ENCODE assay signal across 13 mouse cellular contexts in the genomic region with DNA sequence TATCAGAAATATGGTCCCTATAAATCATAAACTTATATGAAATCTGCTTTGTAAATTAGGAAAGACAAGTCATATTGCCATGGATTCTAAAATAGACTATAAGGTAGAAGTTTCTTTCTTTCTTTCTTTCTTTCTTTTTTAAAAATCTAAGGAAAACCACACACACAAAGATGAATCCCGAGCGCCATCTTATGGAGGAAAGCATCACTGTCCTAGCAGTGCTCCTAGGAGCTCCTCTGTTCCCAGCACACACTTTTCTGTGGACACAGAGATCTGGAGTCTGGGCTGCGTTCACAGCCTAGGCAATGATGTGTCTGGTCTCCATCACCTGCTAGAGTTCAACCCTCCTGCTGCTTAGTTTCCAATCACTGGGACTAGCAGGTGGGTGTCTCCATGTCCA.
DNase-seq lines count a peak whose midpoint lies in the region; ATAC-seq and TF ChIP-seq lines count a peak whose summit lies in the region.
"Had no signal": no experiment of that assay in that cellular context is flagged by ENCODE, and none has a peak within 500 bp of the region (broad histone marks: within the 10 kb centered on the region; RNA-seq: fewer than 3 reads in every experiment).

No protein-coding gene starts in this region.

- no peaks in the 10 kb centered on the region for H3K27me3 ChIP-seq in hindbrain, postnatal 0 days (ENCODE audit: insufficient read depth, low read length)
- no peaks in the 10 kb centered on the region for H3K27me3 ChIP-seq in hindbrain, embryonic 12.5 days
- no peaks in the 10 kb centered on the region for H3K27me3 ChIP-seq in stomach, postnatal 0 days (ENCODE audit: control insufficient read depth, insufficient read depth, low read length)
- no peaks in the 10 kb centered on the region for H3K27me3 ChIP-seq in thymus, adult 2 months (ENCODE audit: control insufficient read depth, insufficient read depth, low read length)

- TF ChIP-seq CTCF in hindbrain, postnatal 0 days (IDR thresholded peaks at IDR 0.05; ENCODE audit: low read depth) = peak; percentile 54
- TF ChIP-seq CTCF in stomach, postnatal 0 days (IDR thresholded peaks at IDR 0.05; ENCODE audit: low read depth) = peak; percentile 55
- TF ChIP-seq CTCF in thymus, adult 2 months (IDR thresholded peaks at IDR 0.05; ENCODE audit: borderline replicate concordance, control insufficient read depth, extremely low read depth, insufficient read depth, low read length, poor library complexity) = no peak

- H3K4me2 ChIP-seq in hindbrain, postnatal 0 days (ENCODE audit: low read depth, low read length) = no peak overlapping the region
- no peak overlapping the region for H3K4me2 ChIP-seq in hindbrain, embryonic 12.5 days (replicated peaks)
- H3K4me2 ChIP-seq in stomach, postnatal 0 days (replicated peaks; ENCODE audit: low read depth) = no peak overlapping the region
- H3K4me2 ChIP-seq: heart, embryonic 11.5 days had no signal

- no peak overlapping the region for H3K27ac ChIP-seq in hindbrain, postnatal 0 days
- H3K27ac ChIP-seq in hindbrain, embryonic 12.5 days = no peak overlapping the region
- H3K27ac ChIP-seq in stomach, postnatal 0 days (replicated peaks) = no peak overlapping the region
- no peak overlapping the region for H3K27ac ChIP-seq in thymus, adult 2 months (ENCODE audit: control insufficient read depth, insufficient read depth, low read length)

- DNase-seq in hindbrain, postnatal 0 days (ENCODE audit: low spot score) = peak; percentile 66
- DNase-seq in retina, embryonic 14.5 days (ENCODE audit: low spot score) = peak; percentile 15
- no peak for DNase-seq in retina, postnatal 1 day
- peak; percentile 26 for DNase-seq in embryo, embryonic 9.5 days (ENCODE audit: extremely low spot score)
- DNase-seq in stomach, postnatal 0 days (ENCODE audit: low spot score) = no peak
- no peak for DNase-seq in thymus, adult 2 months
- no peak for DNase-seq in lung, postnatal 4 days
- DNase-seq: liver; thymus, postnatal 4 days had no signal

- no peaks in the 10 kb centered on the region for H3K36me3 ChIP-seq in hindbrain, postnatal 0 days (ENCODE audit: insufficient read depth, low read length)
- no peaks in the 10 kb centered on the region for H3K36me3 ChIP-seq in hindbrain, embryonic 12.5 days
- no peaks in the 10 kb centered on the region for H3K36me3 ChIP-seq in stomach, postnatal 0 days (ENCODE audit: control insufficient read depth, insufficient read depth, low read length)
- no peaks in the 10 kb centered on the region for H3K36me3 ChIP-seq in thymus, adult 2 months (ENCODE audit: control insufficient read depth, insufficient read depth, low read length)

- no peak overlapping the region for H3K9ac ChIP-seq in hindbrain, postnatal 0 days (replicated peaks; ENCODE audit: low read length)
- no peak overlapping the region for H3K9ac ChIP-seq in hindbrain, embryonic 12.5 days
- no peak overlapping the region for H3K9ac ChIP-seq in stomach, postnatal 0 days (ENCODE audit: low read length)

- WGBS in hindbrain, postnatal 0 days = 29% methylated on average over 3 of the region's 3 CpGs
- 28% methylated on average over 3 of the region's 3 CpGs for WGBS in hindbrain, embryonic 12.5 days
- WGBS in stomach, postnatal 0 days = 38% methylated on average over 3 of the region's 3 CpGs
- 62% methylated on average over 3 of the region's 3 CpGs for WGBS in thymus, adult 2 months

- no peak for ATAC-seq in hindbrain, postnatal 0 days
- ATAC-seq in hindbrain, embryonic 12.5 days (ENCODE audit: low FRiP score) = no peak
- no peak for ATAC-seq in stomach, postnatal 0 days (ENCODE audit: low FRiP score, low TSS enrichment)
- ATAC-seq: inflammation-experienced regulatory T-cells, adult 6 months; midbrain, embryonic 16.5 days had no signal

- TF ChIP-seq POLR2A in thymus, adult 2 months (IDR thresholded peaks at IDR 0.05; ENCODE audit: control insufficient read depth, extremely low read depth, insufficient read depth, low read length, poor library complexity) = no peak

- no peak overlapping the region for H3K4me3 ChIP-seq in hindbrain, postnatal 0 days (ENCODE audit: low read length)
- no peak overlapping the region for H3K4me3 ChIP-seq in hindbrain, embryonic 12.5 days
- H3K4me3 ChIP-seq in stomach, postnatal 0 days (ENCODE audit: low read depth, low read length) = no peak overlapping the region
- H3K4me3 ChIP-seq in thymus, adult 2 months (ENCODE audit: control insufficient read depth, insufficient read depth, low read length) = no peak overlapping the region

- H3K4me1 ChIP-seq in hindbrain, postnatal 0 days (ENCODE audit: insufficient read depth, low read length) = no peaks in the 10 kb centered on the region
- no peaks in the 10 kb centered on the region for H3K4me1 ChIP-seq in hindbrain, embryonic 12.5 days
- no peaks in the 10 kb centered on the region for H3K4me1 ChIP-seq in stomach, postnatal 0 days (replicated peaks; ENCODE audit: control insufficient read depth, insufficient read depth)
- H3K4me1 ChIP-seq in thymus, adult 2 months (replicated peaks; ENCODE audit: control insufficient read depth, insufficient read depth, low read length) = no peaks in the 10 kb centered on the region

- no peaks in the 10 kb centered on the region for H3K9me3 ChIP-seq in hindbrain, postnatal 0 days (ENCODE audit: low read length)
- no peaks in the 10 kb centered on the region for H3K9me3 ChIP-seq in hindbrain, embryonic 12.5 days (replicated peaks)
- H3K9me3 ChIP-seq in stomach, postnatal 0 days (ENCODE audit: control insufficient read depth, low read length) = no peaks in the 10 kb centered on the region

- TF ChIP-seq EP300 in stomach, postnatal 0 days (optimal IDR thresholded peaks at IDR 0.05) = no peak

Comparison
In these comparisons a context has a peak if more than half of its experiments do, and no peak if none do; other contexts are left out.
1. DNase-seq: peak in hindbrain, postnatal 0 days (single experiment), retina, embryonic 14.5 days (single experiment) and embryo, embryonic 9.5 days (single experiment); none in retina, postnatal 1 day (single experiment), stomach, postnatal 0 days (single experiment), thymus, adult 2 months (single experiment) and lung, postnatal 4 days (0 of 2).